Mouse (Mus musculus): ENCODE results near the gene Usp7. TPM values are rescaled to one million over a fixed set of nuclear protein-coding genes. Genes with fewer than 3 reads are reported as not detected.

The Usp7 gene
- polyA plus RNA-seq, 1 experiment from 2014 or later = 84.2 TPM

GRCm38 (mm10) chr16:8656256-8656655 lies 135.9 kb downstream of the Usp7 start:
- in situ Hi-C loops (cut with MboI; ENCODE audit: low pct_unique_long_range_greater_than_20kb) = no loop called here
- no peak for TF ChIP-seq CTCF (IDR thresholded peaks at IDR 0.05)
- ChIA-PET CTCF (interaction anchor here (1.5 kb wide), 1 partner anchor 15 kb away, joined by 3 read pairs; no protein-coding TSS in a partner anchor), POLR2A (no interaction called here)
- no peaks in the 10 kb centered on the region for H3K27me3 ChIP-seq
- ATAC-seq = no peak
- no peak for DNase-seq (ENCODE audit: low read depth, low spot score)

- CTCF ChIA-PET = interaction anchor here (0.8 to 1.5 kb wide), 2 partner anchors 11 to 15 kb away, joined by 3 read pairs; no protein-coding TSS in a partner anchor
- H3K27me3 ChIP-seq = no peaks in the 10 kb centered on the region
- DNase-seq (ENCODE audit: low read depth, low spot score) (no peak), ATAC-seq (no peak)
- POLR2A ChIA-PET = no interaction called here
- TF ChIP-seq CTCF (IDR thresholded peaks at IDR 0.05) = no peak
- in situ Hi-C loops (cut with MboI; ENCODE audit: low pct_unique_long_range_greater_than_20kb) = no loop called here
These were observed 136.5 kb downstream of the Usp7 start for GRCm38 (mm10) chr16:8655599-8655998.

DNA sequence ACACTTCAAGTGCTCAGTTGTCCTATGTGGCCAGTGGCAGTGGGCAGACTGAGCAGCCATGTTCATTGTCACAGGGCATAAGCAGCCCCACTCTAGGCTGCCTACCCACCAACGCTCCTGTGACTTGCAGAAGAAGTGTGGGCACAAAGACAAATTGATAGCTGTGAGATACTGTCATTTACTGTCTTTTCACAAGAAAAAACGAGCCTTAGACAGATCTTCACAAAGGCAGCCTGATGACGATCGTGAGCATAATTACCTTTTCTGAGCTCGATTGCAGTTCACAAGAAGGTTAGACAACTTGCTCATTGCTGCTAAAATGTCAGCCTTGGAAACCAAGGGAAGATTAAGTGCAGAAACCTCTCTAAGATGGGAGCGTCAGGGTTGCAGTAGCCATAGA lies 137.0 kb downstream of the Usp7 start:
- CTCF ChIA-PET = interaction anchor here (0.8 to 1.5 kb wide), 2 partner anchors 12 to 16 kb away, joined by 3 read pairs; no protein-coding TSS in a partner anchor
- TF ChIP-seq CTCF (IDR thresholded peaks at IDR 0.05) = no peak
- H3K27me3 ChIP-seq = no peaks in the 10 kb centered on the region
- in situ Hi-C loops (cut with MboI; ENCODE audit: low pct_unique_long_range_greater_than_20kb) = no loop called here
- DNase-seq (ENCODE audit: low read depth, low spot score) (no peak), ATAC-seq (no peak)
- POLR2A ChIA-PET = no interaction called here

- ChIA-PET POLR2A (interaction anchor here (1.3 kb wide), 1 partner anchor 20 kb away, joined by 3 read pairs; no protein-coding TSS in a partner anchor), CTCF (no interaction called here)
- in situ Hi-C loops (cut with MboI; ENCODE audit: low pct_unique_long_range_greater_than_20kb) = no loop called here
- no peaks in the 10 kb centered on the region for H3K27me3 ChIP-seq
- ATAC-seq = no peak
- no peak for DNase-seq (ENCODE audit: low read depth, low spot score)
- TF ChIP-seq CTCF (IDR thresholded peaks at IDR 0.05) = no peak
These were observed 142.1 kb downstream of the Usp7 start for GRCm38 (mm10) chr16:8650007-8650406.

DNA sequence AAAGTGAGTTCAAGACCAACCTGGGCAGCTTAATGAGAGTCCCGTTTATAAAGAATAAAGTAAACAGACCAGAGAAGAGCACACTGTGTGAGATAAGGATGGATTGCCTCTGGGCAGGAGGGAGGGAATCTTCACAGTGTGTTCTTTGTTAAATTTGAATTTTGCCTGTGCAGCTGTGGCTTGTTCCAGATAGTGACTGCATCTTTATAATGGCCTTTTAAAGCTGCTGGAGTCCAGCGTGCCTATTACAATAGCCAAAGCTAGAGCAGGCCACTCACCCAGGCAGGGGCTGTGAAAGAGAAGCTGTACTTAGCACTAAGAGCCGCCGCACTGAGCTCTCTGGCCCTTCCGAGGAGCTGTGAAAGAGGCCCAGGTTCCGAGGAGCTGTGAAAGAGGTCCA lies 146.6 kb downstream of the Usp7 start:
- ChIA-PET POLR2A (no interaction called here), CTCF (interaction anchor here (1.2 kb wide), 1 partner anchor 14 kb away, joined by 3 read pairs; no protein-coding TSS in a partner anchor)
- H3K27me3 ChIP-seq = no peaks in the 10 kb centered on the region
- DNase-seq (ENCODE audit: low read depth, low spot score) (no peak), ATAC-seq (no peak)
- no peak for TF ChIP-seq CTCF (IDR thresholded peaks at IDR 0.05)
- in situ Hi-C loops (cut with MboI; ENCODE audit: low pct_unique_long_range_greater_than_20kb) = no loop called here

GRCm38 (mm10) chr16:8643855-8644254 lies 148.3 kb downstream of the Usp7 start:
- no peaks in the 10 kb centered on the region for H3K27me3 ChIP-seq
- in situ Hi-C loops (cut with MboI; ENCODE audit: low pct_unique_long_range_greater_than_20kb) = loop anchor here (5.0 kb wide), 1 partner anchor 152 kb away; no protein-coding TSS in a partner anchor
- DNase-seq (ENCODE audit: low read depth, low spot score) (no peak), ATAC-seq (peak; percentile 90)
- ChIA-PET POLR2A (no interaction called here), CTCF (interaction anchor here (1.5 to 2.0 kb wide), 3 partner anchors 11 to 26 kb away, joined by 3 to 8 read pairs (median 6); no protein-coding TSS in a partner anchor)
- TF ChIP-seq CTCF (IDR thresholded peaks at IDR 0.05) = no peak

Other genes with a start within 250 kb of the Usp7 start
- 48.5 TPM for gene Pmm2, start 154.6 kb downstream of the Usp7 start, polyA plus RNA-seq (2021)
- 12.6 TPM for gene Tmem186, start 154.6 kb downstream of the Usp7 start, polyA plus RNA-seq (2021)
- 92.6 TPM for gene Carhsp1, start 120.2 kb downstream of the Usp7 start, polyA plus RNA-seq (2021)
- gene Gm5767, start 111.5 kb downstream of the Usp7 start, polyA plus RNA-seq (2021) = not detected
- gene 1810013L24Rik, start 37.8 kb upstream of the Usp7 start, polyA plus RNA-seq (2021) = 50.3 TPM

Measured in Patski (cell line).